Mouse (Mus musculus) CH12.LX (cell line): ENCODE measurements around the gene Supt3. TPM values are rescaled to one million over a fixed set of nuclear protein-coding genes. Genes with fewer than 3 reads are reported as not detected.

Experiments used
- DNase-seq: peaks from one replicate; pipeline ENCODE4 v3.0.0-alpha.2; 2013; ENCODE audit errors: extremely low read depth
- H3K27ac ChIP-seq: 2 replicates; pipeline ENCODE4 v1.5.1; 2012; ENCODE audit warnings: low read depth, mild to moderate bottlenecking, control low read depth, moderate library complexity; ENCODE audit not compliant: insufficient read depth
- H3K27me3 ChIP-seq: replicated peaks from 2 replicates; pipeline ENCODE3; 2012; ENCODE audit warnings: inconsistent platforms
- H3K36me3 ChIP-seq, 2 experiments: replicated peaks in 1 of 2; 2 replicates each; pipeline versions ENCODE3 to v1.6.1; 2012; ENCODE audit warnings: inconsistent platforms in 1 of 2, low read length in 1 of 2, mild to moderate bottlenecking in 1 of 2, mixed read lengths in 1 of 2, moderate library complexity in 1 of 2; ENCODE audit not compliant: control insufficient read depth in 1 of 2, insufficient read depth in 1 of 2
- H3K4me1 ChIP-seq, 2 experiments: 2 replicates each; pipeline ENCODE4 v1.6.1; 2012; ENCODE audit warnings: inconsistent platforms in 1 of 2, moderate library complexity in 1 of 2; ENCODE audit not compliant: insufficient read depth in 2 of 2, control insufficient read depth in 1 of 2
- H3K4me2 ChIP-seq: 2 replicates; pipeline ENCODE4 v1.6.1; 2012; ENCODE audit warnings: low read depth, mild to moderate bottlenecking, control low read depth; ENCODE audit not compliant: poor library complexity, insufficient read depth, severe bottlenecking
- H3K4me3 ChIP-seq, 3 experiments: fragments of 150-350 bp in 1 of 3; sonication (generic) in 1 of 3; replicated peaks in 1 of 3; 2 replicates each; pipeline versions ENCODE3 to v1.5.1; 2011 to 2012; ENCODE audit warnings: low read depth in 2 of 3, low read length in 2 of 3, mild to moderate bottlenecking in 2 of 3, moderate library complexity in 2 of 3, control low read depth in 1 of 3, improper control_type of control experiment in 1 of 3, inconsistent platforms in 1 of 3, mixed read lengths in 1 of 3; ENCODE audit not compliant: poor library complexity in 1 of 3
- H3K79me2 ChIP-seq: replicated peaks from 2 replicates; pipeline ENCODE4 v1.6.1; 2012; ENCODE audit warnings: mild to moderate bottlenecking, moderate library complexity; ENCODE audit not compliant: control insufficient read depth, poor library complexity, insufficient read depth, severe bottlenecking; ENCODE audit errors: extremely low read depth
- H3K9ac ChIP-seq: 2 replicates; pipeline ENCODE4 v1.6.1; 2012; ENCODE audit warnings: low read depth, mild to moderate bottlenecking, control low read depth, moderate library complexity; ENCODE audit not compliant: insufficient read depth
- H3K9me3 ChIP-seq: replicated peaks from 2 replicates; pipeline ENCODE3; 2012; ENCODE audit warnings: low read length, inconsistent platforms, mixed read lengths
- BHLHE40 ChIP-seq: IDR thresholded peaks from 2 replicates; pipeline ENCODE4 v1.6.1; 2011; ENCODE audit warnings: mild to moderate bottlenecking, low read depth, low read length, improper control_type of control experiment
- CHD1 ChIP-seq: IDR thresholded peaks from 2 replicates; pipeline ENCODE4 v1.6.1; 2012; ENCODE audit warnings: low read depth, low read length, improper control_type of control experiment, inconsistent platforms
- CTCF ChIP-seq, 2 experiments: IDR thresholded peaks in 1 of 2; conservative IDR thresholded peaks in 1 of 2; 2 replicates each; pipeline ENCODE4 v1.5.1; 2011 to 2012; ENCODE audit warnings: low read depth in 2 of 2, low read length in 2 of 2, improper control_type of control experiment in 1 of 2, inconsistent platforms in 1 of 2, mild to moderate bottlenecking in 1 of 2, moderate library complexity in 1 of 2
- E2F4 ChIP-seq: IDR thresholded peaks from 2 replicates; pipeline ENCODE4 v1.6.1; 2011; ENCODE audit warnings: low read depth, low read length, improper control_type of control experiment; ENCODE audit not compliant: insufficient replicate concordance
- ELF1 ChIP-seq: IDR thresholded peaks from 2 replicates; pipeline ENCODE4 v1.6.1; 2014; ENCODE audit warnings: low read depth, mild to moderate bottlenecking, inconsistent platforms, low read length, improper control_type of control experiment
- EP300 ChIP-seq: IDR thresholded peaks from 2 replicates; pipeline ENCODE4 v1.6.1; 2011; ENCODE audit warnings: low read length, improper control_type of control experiment
- ETS1 ChIP-seq: conservative IDR thresholded peaks from 2 replicates; pipeline ENCODE4 v1.6.1; 2012; ENCODE audit warnings: low read depth, mild to moderate bottlenecking, inconsistent platforms, low read length, improper control_type of control experiment, moderate library complexity
- HCFC1 ChIP-seq: IDR thresholded peaks from 2 replicates; pipeline ENCODE4 v1.6.1; 2012; ENCODE audit warnings: low read depth, mild to moderate bottlenecking, inconsistent platforms, low read length, improper control_type of control experiment
- JUN ChIP-seq: IDR thresholded peaks from 2 replicates; pipeline ENCODE4 v1.6.1; 2011; ENCODE audit warnings: low read depth, mild to moderate bottlenecking, low read length, improper control_type of control experiment, moderate library complexity; ENCODE audit not compliant: insufficient read depth
- JUND ChIP-seq: conservative IDR thresholded peaks from 2 replicates; pipeline ENCODE4 v1.6.1; 2011; ENCODE audit warnings: low read depth, low read length, improper control_type of control experiment
- MAFK ChIP-seq: IDR thresholded peaks from 2 replicates; pipeline ENCODE4 v1.6.1; 2011; ENCODE audit warnings: low read length, improper control_type of control experiment; ENCODE audit not compliant: insufficient replicate concordance
- MAX ChIP-seq: IDR thresholded peaks from 2 replicates; pipeline ENCODE4 v1.6.1; 2011; ENCODE audit warnings: low read length, improper control_type of control experiment
- NELFE ChIP-seq: IDR thresholded peaks from 2 replicates; pipeline ENCODE4 v1.6.1; 2011; ENCODE audit warnings: low read depth, low read length, improper control_type of control experiment
- POLR2A ChIP-seq: IDR thresholded peaks from 2 replicates; pipeline ENCODE4 v1.6.1; 2011; ENCODE audit warnings: low read depth, mild to moderate bottlenecking, improper control_type of control experiment, low read length
- POLR2AphosphoS2 ChIP-seq: IDR thresholded peaks from 2 replicates; pipeline ENCODE4 v1.6.1; 2011; ENCODE audit warnings: low read depth, low read length, improper control_type of control experiment
- RAD21 ChIP-seq: IDR thresholded peaks from 2 replicates; pipeline ENCODE4 v1.6.1; 2011; ENCODE audit warnings: low read depth, mild to moderate bottlenecking, low read length, improper control_type of control experiment, moderate library complexity
- RCOR1 ChIP-seq: conservative IDR thresholded peaks from 2 replicates; pipeline ENCODE4 v1.6.1; 2012; ENCODE audit warnings: low read depth, mild to moderate bottlenecking, inconsistent platforms, low read length, improper control_type of control experiment
- SIN3A ChIP-seq: IDR thresholded peaks from 2 replicates; pipeline ENCODE4 v1.6.1; 2012; ENCODE audit warnings: low read length, improper control_type of control experiment, inconsistent platforms
- SMC3 ChIP-seq: IDR thresholded peaks from 2 replicates; pipeline ENCODE4 v1.6.1; 2011; ENCODE audit warnings: low read depth, low read length, improper control_type of control experiment
- TBP ChIP-seq: conservative IDR thresholded peaks from 2 replicates; pipeline ENCODE4 v1.6.1; 2011; ENCODE audit warnings: low read depth, low read length, improper control_type of control experiment
- TCF12 ChIP-seq: IDR thresholded peaks from 2 replicates; pipeline ENCODE4 v1.6.1; 2014; ENCODE audit warnings: low read depth, mild to moderate bottlenecking, inconsistent platforms, low read length, improper control_type of control experiment
- UBTF ChIP-seq: IDR thresholded peaks from 2 replicates; pipeline ENCODE4 v1.6.1; 2012; ENCODE audit warnings: low read depth, mild to moderate bottlenecking, inconsistent platforms, low read length, improper control_type of control experiment, moderate library complexity
- USF2 ChIP-seq: conservative IDR thresholded peaks from 2 replicates; pipeline ENCODE4 v1.6.1; 2011; ENCODE audit warnings: low read depth, low read length, improper control_type of control experiment
- ZKSCAN1 ChIP-seq: IDR thresholded peaks from 2 replicates; pipeline ENCODE4 v1.6.1; 2012; ENCODE audit warnings: low read depth, inconsistent platforms, low read length, improper control_type of control experiment, borderline replicate concordance
- ZNF384 ChIP-seq: IDR thresholded peaks from 2 replicates; pipeline ENCODE4 v1.6.1; 2012; ENCODE audit warnings: low read depth, low read length, improper control_type of control experiment, inconsistent platforms
- dilution Hi-C: fragments of 300-500 bp; cut with MboI; formaldehyde crosslinking; loops from 2 replicates; pipeline ENCODE4 v1.14.3; 2020; ENCODE audit warnings: low sequenced_read_pairs; ENCODE audit not compliant: extremely low pct_unique_long_range_greater_than_20kb, extremely low pct_ligation_motif_present
- in situ Hi-C: fragments of 300-500 bp; cut with MboI; formaldehyde crosslinking; loops from 3 replicates; pipeline ENCODE4 v1.14.3; 2019; ENCODE audit warnings: low sequenced_read_pairs, low pct_ligation_motif_present, low pct_unique_long_range_greater_than_20kb, mixed read lengths
- polyA plus RNA-seq: library from polyadenylated mRNA; unstranded; fragments of >175 nt; gene quantifications from 2 replicates; pipeline ENCODE4 v1.2.1, GENCODE M21; 2012; ENCODE audit warnings: low read depth; ENCODE audit not compliant: insufficient read length
- total RNA-seq, 2 experiments: library from RNA; depleted of rRNA; stranded (reverse); fragments of 300-350 nt in 1 of 2; fragments of >200 nt in 1 of 2; gene quantifications; 2 replicates each; pipeline ENCODE4 v1.2.3; 2012 to 2014

Gene Supt3
- total and polyA plus RNA-seq, 3 experiments = 8.3 to 22.7 (median 13.1) TPM

DNA sequence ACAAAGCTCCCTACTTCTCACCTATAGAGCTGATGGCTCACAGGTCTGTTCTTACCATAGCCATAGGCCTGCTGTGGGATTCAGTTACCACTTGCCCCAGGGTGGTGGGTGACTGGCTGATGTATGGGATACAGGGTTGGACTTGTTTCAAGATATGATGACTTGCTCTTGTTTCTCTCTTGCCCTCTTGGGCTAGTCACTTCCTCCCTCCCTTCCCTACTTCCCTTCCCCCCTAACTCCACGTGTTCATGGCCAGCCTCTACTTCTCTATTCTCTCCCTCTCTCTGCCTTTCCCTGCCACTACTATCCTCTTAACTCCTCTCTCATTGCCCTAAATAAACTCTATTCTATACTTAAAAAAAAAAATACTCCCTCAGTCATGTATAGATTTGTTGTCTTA is 54.2 kb downstream of the Supt3 start:
- Histone ChIP-seq H3K79me2 (no peaks in the 10 kb centered on the region), H3K4me1 (peaks cover 5 to 7% of the 10 kb centered on the region in 2 experiments; a peak in 3 of 4 replicates), H3K4me3 (no peak overlapping the region), H3K27ac (no peak overlapping the region)
- DNase-seq = no peak
- in situ Hi-C loops = no loop called here
- dilution Hi-C loops = no loop called here
- TF ChIP-seq EP300 = no peak
- no peak for TF ChIP-seq HCFC1
- TF ChIP-seq JUN = no peak
- TF ChIP-seq RAD21 = no peak
- TF ChIP-seq TBP = no peak
- no peak for TF ChIP-seq JUND
- TF ChIP-seq POLR2AphosphoS2 = no peak
- TF ChIP-seq CTCF (conservative IDR thresholded peaks at IDR 0.05 in 1 of 2, IDR thresholded peaks at IDR 0.05 in 1 of 2; ENCODE audit: low read depth in 2 of 2, low read length in 2 of 2) = no peak
- TF ChIP-seq NELFE = no peak
- TF ChIP-seq SIN3A = no peak
- no peak for TF ChIP-seq MAX
- no peak for TF ChIP-seq RCOR1
- TF ChIP-seq E2F4 = no peak
- TF ChIP-seq TCF12 = no peak
- TF ChIP-seq, all 38 proteins: peak for 0
- H3K27me3 ChIP-seq = no peaks in the 10 kb centered on the region
- H3K9ac ChIP-seq = no peak overlapping the region
- no peak overlapping the region for H3K4me2 ChIP-seq
- peaks cover 0 to 4% of the 10 kb centered on the region in 2 experiments for H3K36me3 ChIP-seq
- no peaks in the 10 kb centered on the region for H3K9me3 ChIP-seq

DNA sequence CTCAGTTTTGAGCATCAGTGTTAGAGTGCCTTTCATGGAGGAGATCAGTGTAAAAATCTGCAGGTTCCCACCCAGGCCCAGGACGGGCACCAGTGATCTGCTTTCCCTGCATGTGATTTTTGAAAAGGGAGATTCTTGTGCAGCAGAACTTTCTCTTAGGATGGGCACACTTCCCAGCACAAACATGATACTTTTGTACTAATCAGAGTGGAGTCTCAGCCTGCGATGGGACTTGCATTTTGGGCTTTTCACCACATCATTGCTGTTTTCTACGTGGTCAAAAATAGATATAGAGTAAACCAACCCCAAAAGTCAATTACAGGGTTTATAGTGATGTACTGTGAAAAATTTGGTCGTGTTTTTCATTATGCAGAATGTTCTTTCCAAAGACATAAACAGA is 65.2 kb downstream of the Supt3 start:
- Histone ChIP-seq H3K79me2 (no peaks in the 10 kb centered on the region), H3K4me3 (no peak overlapping the region), H3K4me1 (no peaks in the 10 kb centered on the region), H3K9ac (no peak overlapping the region), H3K36me3 (peaks cover 0 to 5% of the 10 kb centered on the region in 2 experiments), H3K27ac (no peak overlapping the region), H3K27me3 (no peaks in the 10 kb centered on the region), H3K9me3 (no peaks in the 10 kb centered on the region), H3K4me2 (no peak overlapping the region)
- DNase-seq = no peak
- in situ Hi-C loops = no loop called here
- dilution Hi-C loops = no loop called here
- TF ChIP-seq POLR2AphosphoS2 (no peak), RAD21 (no peak), HCFC1 (no peak), POLR2A (no peak)
- TF ChIP-seq, all 38 proteins: peak for 0

DNA sequence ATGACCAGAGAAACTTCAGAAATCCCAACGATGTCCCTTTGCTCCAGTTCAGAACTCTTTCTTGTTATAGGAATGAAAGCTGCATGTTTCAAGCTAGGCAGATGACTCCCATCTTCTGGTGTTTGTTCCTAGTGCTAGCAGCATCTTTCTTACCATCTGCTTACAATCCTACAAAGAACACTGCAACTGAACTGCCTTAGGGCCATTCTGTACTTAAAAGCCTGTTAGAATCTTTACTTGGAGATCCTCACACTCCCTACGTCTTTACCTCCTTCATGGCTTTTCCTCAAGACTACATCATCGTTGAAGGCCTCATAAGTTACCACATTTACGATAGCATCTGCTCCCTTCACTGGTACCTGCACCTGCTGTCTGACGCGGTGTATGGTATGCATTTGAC is 86.2 kb downstream of the Supt3 start:
- no peak overlapping the region for H3K9ac ChIP-seq
- H3K9me3 ChIP-seq = no peaks in the 10 kb centered on the region
- peaks cover 0 to 6% of the 10 kb centered on the region in 2 experiments for H3K36me3 ChIP-seq
- TF ChIP-seq CHD1 (no peak), JUND (no peak), ZNF384 (no peak), MAFK (no peak), ZKSCAN1 (no peak), HCFC1 (no peak), EP300 (no peak), BHLHE40 (no peak), ELF1 (no peak), UBTF (no peak), CTCF (conservative IDR thresholded peaks at IDR 0.05 in 1 of 2, IDR thresholded peaks at IDR 0.05 in 1 of 2; ENCODE audit: low read depth in 2 of 2, low read length in 2 of 2) (no peak), SMC3 (no peak), USF2 (no peak), RCOR1 (no peak), ETS1 (no peak)
- no peak overlapping the region for H3K4me3 ChIP-seq
- H3K4me1 ChIP-seq = no peaks in the 10 kb centered on the region
- DNase-seq = no peak
- H3K79me2 ChIP-seq = no peaks in the 10 kb centered on the region
- dilution Hi-C loops = no loop called here
- H3K4me2 ChIP-seq = no peak overlapping the region
- H3K27me3 ChIP-seq = no peaks in the 10 kb centered on the region
- H3K27ac ChIP-seq = no peak overlapping the region
- in situ Hi-C loops = no loop called here
